Mouse (Mus musculus): ENCODE data around the gene Asb2. TPM values are rescaled to one million over a fixed set of nuclear protein-coding genes. Genes with fewer than 3 reads are reported as not detected.
A peak's percentile ranks its signal among the peaks of the same experiment; 100 is the strongest.

Gene Asb2
- total RNA-seq, 2 experiments from 2014 or later = 406 to 430 TPM

- intact Hi-C loops (cut with DNase I) = loop anchor here (5.0 kb wide), 1 partner anchor 41 kb away; no protein-coding TSS in a partner anchor
Measured at GRCm38 (mm10) chr12:103326569-103326968, 29.2 kb downstream of the Asb2 start.

GRCm38 (mm10) chr12:103325156-103325857 lies 30.5 kb downstream of the Asb2 start:
- peak; percentile 89 to 94 for DNase-seq
- intact Hi-C loops (cut with DNase I) = loop anchor here (2.0 to 5.0 kb wide), 2 partner anchors 23 to 42 kb away; no protein-coding TSS in a partner anchor

More at GRCm38 (mm10) chr12:103326569-103326968, 29.2 kb downstream of the Asb2 start:
- DNase-seq = no peak

DNA sequence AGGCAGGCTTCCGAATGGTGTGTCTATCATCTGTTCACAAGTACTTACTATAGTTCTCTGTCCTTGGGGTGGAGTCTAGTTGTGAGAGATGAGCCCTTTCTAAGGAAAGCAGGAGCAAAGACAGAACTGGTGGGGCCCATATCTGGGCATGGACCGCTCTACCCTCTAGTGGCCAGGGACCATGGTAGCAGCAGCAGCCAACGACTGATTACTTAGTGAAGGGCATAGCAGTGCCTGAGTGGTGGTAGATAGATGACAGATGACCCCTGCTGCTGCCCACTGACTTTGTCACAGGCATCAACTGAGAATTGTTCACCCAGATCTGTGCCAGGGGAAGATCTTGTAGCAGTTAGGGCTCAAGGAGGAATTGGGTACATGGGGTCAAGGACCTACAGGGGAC lies 33.0 kb downstream of the Asb2 start:
- intact Hi-C loops (cut with DNase I) = no loop called here
- peak; percentile 35 to 63 for DNase-seq

DNA sequence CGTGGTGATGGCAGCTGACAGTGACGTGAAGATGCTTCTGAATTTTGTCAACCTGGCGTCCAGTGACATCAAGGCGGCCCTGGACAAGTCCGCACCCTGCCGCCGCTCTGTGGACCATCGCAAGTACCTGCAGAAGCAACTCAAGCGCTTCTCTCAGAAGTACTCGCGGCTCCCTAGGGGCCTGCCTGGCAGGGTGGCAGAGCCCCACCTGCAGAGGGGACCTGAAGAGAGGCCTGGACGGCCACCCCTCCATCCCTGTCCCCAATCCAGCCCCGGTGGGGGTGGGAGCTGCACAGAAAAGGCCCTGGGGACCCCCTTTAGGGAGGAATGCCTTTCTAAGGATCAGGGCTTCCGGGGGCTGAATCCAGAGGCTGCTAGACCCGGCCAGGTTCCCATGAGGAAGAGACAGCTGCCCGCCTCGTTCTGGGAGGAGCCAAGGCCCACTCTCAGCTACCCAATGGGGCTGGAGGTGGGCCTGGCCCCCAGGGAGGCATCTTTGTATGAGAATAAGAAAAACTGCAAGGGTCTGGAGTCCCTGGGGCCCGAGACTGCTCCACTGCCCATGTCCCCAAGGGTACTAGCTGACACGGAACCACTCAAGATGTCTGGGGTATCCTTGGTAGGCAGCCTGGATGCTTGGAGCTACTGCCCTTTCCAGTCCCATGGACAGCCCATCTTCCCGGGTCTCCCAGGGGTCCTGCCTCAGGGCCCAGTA lies 39.8 kb downstream of the Asb2 start:
- DNase-seq = peak; percentile 5
- intact Hi-C loops (cut with DNase I) = no loop called here

DNA sequence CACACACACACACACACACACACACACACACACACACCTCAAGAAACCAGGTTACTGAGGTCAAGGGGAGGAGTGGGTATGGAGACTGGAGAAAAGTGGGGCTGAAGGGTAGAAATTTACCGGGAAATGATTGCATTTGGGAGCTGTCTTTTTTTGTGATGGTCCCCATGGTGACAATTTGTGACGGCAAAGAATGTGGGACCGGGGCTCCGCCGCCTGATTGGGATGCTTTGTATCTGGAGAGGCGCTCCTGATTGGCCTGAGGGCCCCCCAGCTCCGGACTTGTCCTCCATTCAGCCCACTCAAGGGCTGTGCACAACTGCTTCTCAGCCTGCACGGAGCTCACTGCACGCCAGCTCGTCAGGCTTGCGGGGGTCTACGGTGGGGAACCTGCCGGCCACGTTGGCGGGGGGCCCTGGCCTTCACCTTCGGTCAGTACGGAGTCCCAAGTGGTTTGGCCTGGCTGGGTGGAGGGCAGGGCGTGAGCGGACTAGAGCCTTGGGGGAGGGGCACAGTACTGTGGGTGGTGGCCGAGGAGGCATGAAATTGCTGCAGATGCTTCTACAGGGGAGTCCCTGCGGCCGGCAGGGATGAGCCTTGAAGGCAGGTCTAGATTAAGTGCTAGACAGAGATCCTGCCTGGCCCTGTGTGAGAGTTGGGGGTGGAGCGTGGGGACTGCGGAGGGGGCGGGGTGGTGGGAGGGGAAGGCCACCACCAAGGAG lies 41.0 kb downstream of the Asb2 start:
- intact Hi-C loops (cut with DNase I) = no loop called here
- peak in 1 of 2 experiments; percentile 30 for DNase-seq

DNA sequence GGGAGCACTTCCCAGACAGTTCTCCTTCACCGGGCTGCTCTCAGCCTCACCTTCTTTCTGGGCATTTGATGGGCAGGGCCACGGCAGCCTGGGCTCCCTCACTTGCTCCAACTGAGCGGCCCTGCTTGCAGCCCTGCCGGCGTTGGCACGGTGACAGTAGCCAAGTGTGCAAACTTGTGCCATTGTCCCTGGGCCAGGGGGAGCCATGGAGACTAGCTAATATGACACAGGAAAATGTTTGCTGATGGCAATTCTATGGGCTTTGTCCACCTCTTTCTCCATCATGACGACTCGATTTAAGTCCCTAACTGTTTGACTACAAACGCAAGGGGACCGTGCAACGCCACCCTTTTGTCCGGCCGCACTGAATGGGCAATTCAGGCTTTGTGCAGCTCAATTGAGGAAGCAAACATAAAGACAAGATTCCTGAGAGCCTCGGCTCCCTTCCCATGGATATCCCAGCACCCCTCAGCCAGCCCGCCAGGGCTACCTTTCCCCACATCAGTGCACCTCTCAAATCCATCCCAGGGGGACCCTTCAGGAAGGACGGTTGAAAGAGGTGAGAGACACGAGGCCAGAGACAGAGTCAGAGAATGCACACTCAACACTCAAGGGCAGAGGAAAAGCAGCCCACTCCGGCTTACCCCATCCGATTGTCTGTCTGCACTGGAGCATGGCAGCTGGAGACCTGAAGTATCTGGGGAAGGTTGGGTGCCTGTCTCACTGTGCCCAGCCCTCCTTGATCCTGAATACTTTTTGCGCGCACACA lies 41.7 kb downstream of the Asb2 start:
- DNase-seq = peak; percentile 37 to 58
- intact Hi-C loops (cut with DNase I) = no loop called here

DNA sequence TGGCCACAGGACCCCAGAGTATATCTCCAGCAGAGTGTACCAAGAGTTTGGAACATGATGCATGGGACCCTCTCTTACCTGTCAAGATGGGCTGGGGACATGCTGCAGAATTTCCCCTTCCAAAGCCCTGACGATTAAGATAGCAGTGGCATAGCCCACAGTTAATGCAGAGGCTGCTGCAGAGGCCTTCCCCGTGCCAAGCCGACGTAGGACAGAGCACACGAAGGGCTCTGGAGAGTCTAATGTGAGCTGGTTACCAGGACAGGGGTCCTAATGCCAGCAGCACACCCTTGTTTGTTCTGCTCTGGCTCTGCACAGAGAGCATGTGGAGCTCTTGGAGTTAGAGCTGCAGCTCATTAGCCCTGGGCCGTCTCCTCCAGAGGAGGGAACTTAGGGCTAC lies 42.5 kb downstream of the Asb2 start:
- intact Hi-C loops (cut with DNase I) = no loop called here
- no peak for DNase-seq

GRCm38 (mm10) chr12:103311921-103312320 lies 43.9 kb downstream of the Asb2 start:
- intact Hi-C loops (cut with DNase I) = no loop called here
- DNase-seq = peak; percentile 32 to 45

DNA sequence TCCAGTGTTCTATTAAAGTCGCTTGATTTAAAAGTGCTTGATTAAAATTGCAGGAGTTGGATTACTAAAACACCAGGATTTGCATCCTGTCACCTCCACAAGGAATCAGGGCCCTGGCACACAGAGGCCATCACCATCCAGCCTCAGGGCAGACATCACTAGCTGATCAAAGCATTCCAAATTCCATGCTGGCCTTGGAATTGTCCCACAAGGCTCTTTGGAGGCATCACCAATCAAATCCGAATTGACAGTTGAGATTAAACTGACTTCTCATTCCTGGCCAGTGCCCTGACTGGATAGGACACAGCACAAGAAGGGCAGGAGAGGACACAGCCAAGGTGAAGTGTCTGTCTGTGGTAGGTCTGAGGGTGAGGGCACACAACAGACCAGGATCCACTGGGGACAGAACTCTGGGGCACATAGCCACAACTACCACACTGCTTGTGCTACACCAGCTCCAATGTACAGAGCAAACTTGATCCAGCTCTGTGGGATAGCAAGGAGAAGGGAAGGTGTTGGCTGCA lies 45.0 kb downstream of the Asb2 start, which contains the start of gene Fam181a:
Gene Fam181a (plus strand): TSS at position 232 of the 524 bp plus-strand sequence.
- peak in 1 of 2 experiments; percentile 6 for DNase-seq
- intact Hi-C loops (cut with DNase I) = no loop called here

DNA sequence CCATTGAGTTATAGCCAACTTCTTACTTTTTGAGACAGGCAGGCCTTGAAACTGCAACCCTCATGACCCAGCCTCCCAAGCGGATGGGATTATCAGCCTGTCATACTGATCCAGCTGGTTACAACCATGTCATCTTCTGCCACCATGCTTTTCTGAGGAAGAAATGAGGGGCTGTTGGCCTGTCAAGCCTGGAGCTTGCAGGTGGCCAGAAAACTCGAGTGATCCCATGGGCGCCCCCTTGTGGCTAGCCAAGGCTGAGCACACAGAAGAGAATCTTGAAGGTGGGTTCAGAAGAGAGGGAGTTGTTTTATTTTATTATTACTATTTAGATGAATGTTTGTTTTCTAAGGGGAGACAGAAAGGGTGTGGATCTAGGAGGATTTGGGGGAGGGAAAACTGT lies 49.1 kb downstream of the Asb2 start:
- peak in 1 of 2 experiments; percentile 60 for DNase-seq
- intact Hi-C loops (cut with DNase I) = loop anchor here (1.0 kb wide), 1 partner anchor 162 kb away; no protein-coding TSS in a partner anchor

GRCm38 (mm10) chr12:103306224-103306623 lies 49.6 kb downstream of the Asb2 start:
- intact Hi-C loops (cut with DNase I) = loop anchor here (1.0 kb wide), 1 partner anchor 162 kb away; no protein-coding TSS in a partner anchor
- peak in 1 of 2 experiments; percentile 39 for DNase-seq

DNA sequence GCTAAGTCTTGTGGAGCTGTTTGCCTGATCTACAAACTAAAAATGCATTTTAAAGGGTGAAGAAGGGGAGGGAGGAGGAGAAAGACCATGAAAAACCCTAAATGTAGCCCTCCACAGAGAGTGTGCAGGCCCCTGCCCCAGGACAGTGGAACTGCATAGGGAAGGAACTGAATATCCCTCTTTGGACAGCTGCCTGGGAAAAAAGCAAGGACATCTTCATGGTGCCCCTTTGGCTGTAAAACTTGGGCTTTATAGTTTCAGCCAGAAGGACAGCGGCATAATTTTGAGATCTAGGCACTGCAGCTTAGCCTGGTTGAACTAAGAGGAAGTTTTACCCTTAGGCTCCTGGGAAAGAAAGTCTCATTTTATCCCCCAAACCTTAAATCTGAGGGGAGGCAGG lies 52.8 kb downstream of the Asb2 start:
- intact Hi-C loops (cut with DNase I) = no loop called here

GRCm38 (mm10) chr12:103301645-103302044 lies 54.2 kb downstream of the Asb2 start:
- peak; percentile 53 to 74 for DNase-seq
- intact Hi-C loops (cut with DNase I) = loop anchor here (1.0 to 2.0 kb wide), 2 partner anchors 59 to 159 kb away; partner anchors contain the start of gene Prima1

More for the DNA sequence above, 52.8 kb downstream of the Asb2 start:
- no peak for DNase-seq

DNA sequence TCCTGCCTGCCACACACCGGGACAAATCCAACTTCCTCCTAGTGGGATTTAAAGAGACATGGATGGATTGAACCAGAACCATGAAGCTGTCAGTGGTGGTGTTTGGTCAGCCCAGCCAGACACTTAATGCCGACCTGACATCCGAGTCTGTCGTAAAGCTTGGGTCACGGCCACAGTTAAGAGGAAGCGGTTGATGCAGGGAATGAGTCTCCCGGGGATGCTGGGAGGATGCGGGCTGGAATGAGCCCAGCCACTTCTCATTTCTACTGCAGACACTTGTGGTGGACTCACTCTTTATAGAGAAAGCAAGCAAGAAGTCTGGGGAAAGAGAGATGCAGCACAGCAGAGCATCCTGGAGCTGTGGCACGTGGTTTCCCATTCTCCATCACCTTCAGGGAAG lies 55.3 kb downstream of the Asb2 start:
- DNase-seq = peak in 1 of 2 experiments; percentile 46

DNA sequence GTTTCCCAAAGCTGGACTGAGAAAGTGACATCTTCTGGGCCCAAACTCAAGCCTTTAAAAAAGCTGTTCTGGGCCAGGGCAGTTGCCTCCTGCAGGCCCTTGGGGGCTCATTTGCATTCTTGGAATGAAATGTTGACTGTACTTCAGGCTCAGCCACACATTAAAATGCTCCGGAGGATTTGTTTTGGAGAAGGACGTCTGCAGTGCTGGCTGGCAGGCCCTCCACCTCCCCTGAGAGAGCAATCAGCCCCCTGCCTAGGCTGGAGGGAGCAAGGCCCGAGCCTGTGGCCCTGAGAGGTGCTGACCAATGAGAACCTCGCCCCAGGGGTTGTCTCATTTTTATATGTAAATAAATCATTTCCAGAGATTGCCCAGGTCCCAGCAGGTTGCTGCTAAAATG lies 59.5 kb downstream of the Asb2 start:
- intact Hi-C loops (cut with DNase I) = no loop called here
- DNase-seq = no peak

More for the DNA sequence above, 55.3 kb downstream of the Asb2 start:
- intact Hi-C loops (cut with DNase I) = loop anchor here (2.0 kb wide), 1 partner anchor 58 kb away; the partner anchor contains the start of gene Prima1

DNA sequence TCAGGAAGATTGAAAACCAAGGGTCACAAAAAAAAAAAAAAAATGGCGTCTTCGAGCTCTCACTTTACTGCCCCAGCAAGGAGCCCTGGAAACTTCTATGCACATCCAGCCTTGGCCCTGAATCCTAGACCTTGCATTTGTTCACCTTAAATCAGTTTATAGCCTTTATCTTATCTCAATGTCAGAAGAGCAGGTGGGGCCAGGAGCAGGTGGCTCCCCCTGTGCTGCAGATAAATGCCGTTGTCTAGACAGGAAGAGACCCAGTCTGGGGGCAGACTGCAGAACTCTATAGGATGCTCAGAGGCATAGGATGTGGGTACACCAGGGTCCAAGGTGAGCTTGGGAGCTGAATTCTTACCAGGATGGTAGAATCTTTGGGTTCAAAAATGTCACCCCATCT lies 63.4 kb downstream of the Asb2 start:
- no peak for DNase-seq

DNA sequence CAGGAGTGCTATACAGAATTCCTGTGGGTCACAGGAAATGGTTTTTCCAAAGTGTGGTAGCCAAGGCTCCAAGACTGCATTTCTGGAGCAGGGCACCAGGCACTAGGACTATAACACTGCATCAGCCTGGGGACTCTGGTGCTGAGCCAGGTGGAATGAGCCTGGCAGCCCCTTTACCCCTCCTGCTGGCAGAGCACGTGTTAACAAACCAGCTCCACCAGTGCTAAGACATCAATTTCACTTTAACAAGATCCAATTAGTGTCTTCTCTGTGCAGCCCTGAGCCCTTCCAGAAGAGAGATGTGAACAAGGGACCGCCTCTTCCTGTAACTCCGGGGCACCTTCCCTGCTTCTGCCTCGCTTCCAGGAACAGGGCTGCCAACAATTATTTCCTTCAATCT lies 68.5 kb downstream of the Asb2 start:
- intact Hi-C loops (cut with DNase I) = no loop called here
- DNase-seq = no peak

More for the DNA sequence above, 63.4 kb downstream of the Asb2 start:
- intact Hi-C loops (cut with DNase I) = no loop called here

DNA sequence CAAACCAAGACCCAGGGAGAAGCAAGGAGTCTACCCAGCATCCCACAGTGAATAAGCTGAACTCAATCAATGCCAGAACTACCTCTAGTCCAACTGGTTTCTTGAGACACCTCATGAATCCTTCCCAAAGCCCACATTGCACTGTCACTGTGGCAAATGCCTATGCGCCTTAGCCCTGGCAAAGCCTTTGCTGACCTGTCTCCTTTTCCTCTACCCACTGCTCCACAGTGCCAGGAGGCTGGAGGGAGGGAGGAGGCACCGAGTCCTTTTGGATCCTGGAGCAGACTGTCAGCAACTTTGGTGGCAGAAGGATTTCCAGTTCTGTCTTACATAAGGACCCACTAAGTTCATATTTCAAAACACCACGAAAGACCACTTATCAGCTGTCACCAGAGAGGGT lies 72.4 kb downstream of the Asb2 start:
- no peak for DNase-seq
- intact Hi-C loops (cut with DNase I) = no loop called here

GRCm38 (mm10) chr12:103282936-103283335 lies 72.9 kb downstream of the Asb2 start:
- intact Hi-C loops (cut with DNase I) = no loop called here
- no peak for DNase-seq

DNA sequence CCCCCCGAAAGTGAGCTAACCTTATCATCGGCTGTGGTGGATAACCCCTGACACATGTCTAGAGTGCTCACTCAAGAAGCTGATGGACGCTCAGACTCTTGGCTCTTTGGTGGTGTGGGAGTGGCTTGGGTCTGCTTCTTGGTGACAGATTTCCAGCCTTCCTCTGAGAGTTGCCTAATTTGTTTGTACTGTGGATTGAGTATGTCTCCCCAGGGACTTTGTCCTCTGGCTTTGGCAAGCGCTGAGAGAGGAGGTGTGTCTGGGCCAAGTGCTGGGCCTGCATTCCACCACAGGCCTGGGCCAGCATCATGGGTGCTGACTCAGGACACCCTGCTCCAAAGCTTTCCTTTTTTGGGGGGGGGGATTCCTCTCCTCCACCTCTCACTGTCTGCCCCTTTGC lies 73.9 kb downstream of the Asb2 start:
- peak; percentile 37 to 47 for DNase-seq
- intact Hi-C loops (cut with DNase I) = no loop called here

Measured in heart, postnatal 10 days (tissue).